Mouse (Mus musculus): ENCODE results near the gene Boll.

Gene Boll

GRCm38 (mm10) chr1:55238496-55238895, 124.8 kb downstream of the Boll start:
- DNase-seq (ENCODE audit: low spot score in 2 of 2), result peak in 1 of 2 experiments; percentile 21

- peak; percentile 51 for DNase-seq (ENCODE audit: low spot score in 2 of 2)
Observed at GRCm38 (mm10) chr1:55237643-55238161, 125.6 kb downstream of the Boll start.

- DNase-seq (ENCODE audit: low spot score in 2 of 2), result peak; percentile 98
Observed at GRCm38 (mm10) chr1:55236890-55237642, 126.2 kb downstream of the Boll start, which contains the start of gene Mars2. Gene Mars2 (plus strand): TSS chr1:55237177.

- DNase-seq (ENCODE audit: low spot score in 2 of 2), result no peak
Observed at GRCm38 (mm10) chr1:55236487-55236886, 126.8 kb downstream of the Boll start.

- peak in 1 of 2 experiments; percentile 18 for DNase-seq (ENCODE audit: low spot score in 2 of 2)
Observed at GRCm38 (mm10) chr1:55234910-55235520, 128.3 kb downstream of the Boll start.

DNA sequence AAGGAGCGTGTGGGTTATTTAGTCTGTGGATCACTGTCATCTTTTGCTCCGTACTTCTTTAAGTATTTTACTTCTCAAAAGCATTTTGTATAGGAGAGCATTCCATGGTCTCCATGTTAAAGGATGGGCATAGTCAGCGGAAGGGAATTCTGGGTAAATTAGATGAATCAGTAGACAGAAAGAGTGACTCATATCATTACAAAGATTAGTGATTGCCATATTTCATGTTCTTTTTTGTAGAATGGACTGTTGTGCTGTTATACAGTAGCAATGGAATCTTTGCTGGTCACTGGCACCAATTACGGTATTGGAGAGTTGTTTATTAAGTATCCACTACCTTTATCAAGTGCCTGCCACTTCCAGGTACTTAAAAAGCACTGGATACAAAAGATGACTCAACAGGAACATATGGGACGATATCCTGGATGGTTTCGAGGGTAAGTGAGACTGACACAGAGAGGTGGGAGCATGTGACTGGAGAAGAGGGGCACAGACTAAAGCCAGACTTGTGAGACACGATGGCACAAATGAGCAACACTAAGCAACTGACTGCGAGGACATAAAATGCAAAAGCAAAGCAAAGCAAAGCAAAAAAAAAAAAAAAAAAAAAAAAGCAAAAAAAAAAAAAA, 134.9 kb downstream of the Boll start:
- peak in 1 of 2 experiments; percentile 5 for DNase-seq (ENCODE audit: low spot score in 2 of 2)

DNA sequence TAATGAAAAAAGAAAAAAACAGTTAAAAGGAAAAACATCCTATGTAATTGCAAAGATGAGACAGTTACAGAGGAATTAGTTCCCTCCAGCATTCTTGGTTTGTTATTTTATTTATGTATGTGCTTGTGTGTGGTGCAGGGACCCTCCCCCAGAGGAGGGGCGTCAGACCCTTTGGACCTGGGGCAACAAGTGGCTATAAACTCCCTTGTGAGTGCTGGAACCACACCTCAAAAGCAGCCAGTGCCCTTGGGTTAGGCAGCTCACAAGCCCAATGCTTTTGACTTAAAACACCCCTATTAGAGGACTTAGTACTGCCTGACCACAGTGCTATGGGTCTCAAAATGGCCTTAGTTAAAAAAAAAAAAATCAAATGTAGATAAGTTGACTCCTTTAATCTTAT, 135.9 kb downstream of the Boll start:
- peak in 1 of 2 experiments; percentile 17 for DNase-seq (ENCODE audit: low spot score in 2 of 2)

DNA sequence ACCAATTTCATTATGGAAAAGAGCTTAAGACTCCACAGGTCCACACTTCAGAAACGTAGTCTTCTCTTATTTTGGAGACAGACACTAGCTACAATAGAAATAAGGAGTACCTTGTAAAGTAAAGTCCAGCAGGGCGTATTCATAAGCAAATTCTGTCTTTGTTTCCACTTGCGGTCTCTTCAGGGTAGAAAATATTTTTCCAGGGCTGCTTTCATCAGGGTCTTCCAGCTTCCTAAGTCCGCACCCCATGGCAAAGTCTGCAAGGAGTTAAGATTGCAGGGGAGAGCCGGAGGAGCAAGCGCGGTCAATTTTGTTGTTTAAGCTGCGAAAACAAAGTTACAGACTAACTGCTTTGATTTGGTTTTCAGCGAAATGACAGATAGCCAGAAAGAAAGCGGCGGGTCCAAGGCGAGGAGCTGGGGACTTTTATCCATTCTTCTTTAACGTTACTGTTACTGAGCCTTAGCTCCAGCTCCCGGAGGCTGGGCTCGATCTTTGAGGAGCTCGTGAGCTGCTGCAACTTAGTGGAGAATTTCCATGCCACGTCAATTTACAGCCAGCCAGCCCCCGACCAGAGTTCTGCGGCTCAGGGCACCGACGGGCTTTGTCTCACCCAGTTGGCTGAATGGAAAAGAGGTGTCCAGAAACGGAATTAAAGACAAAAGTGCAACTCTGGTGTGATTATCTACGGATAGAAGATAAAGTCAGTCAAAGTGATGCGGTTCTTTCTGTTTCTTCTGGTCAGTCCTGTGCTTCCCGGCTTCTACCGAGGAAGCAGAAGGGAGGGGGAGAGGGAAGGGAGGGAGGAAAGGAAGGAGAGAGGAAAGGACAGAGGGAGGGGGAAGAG, 137.0 kb downstream of the Boll start, which contains the start of gene Rftn2:
TSS of gene Rftn2 (minus strand) at position 772 of the 847 bp plus-strand sequence.
- DNase-seq (ENCODE audit: low spot score in 2 of 2), result peak; percentile 33 to 40

DNA sequence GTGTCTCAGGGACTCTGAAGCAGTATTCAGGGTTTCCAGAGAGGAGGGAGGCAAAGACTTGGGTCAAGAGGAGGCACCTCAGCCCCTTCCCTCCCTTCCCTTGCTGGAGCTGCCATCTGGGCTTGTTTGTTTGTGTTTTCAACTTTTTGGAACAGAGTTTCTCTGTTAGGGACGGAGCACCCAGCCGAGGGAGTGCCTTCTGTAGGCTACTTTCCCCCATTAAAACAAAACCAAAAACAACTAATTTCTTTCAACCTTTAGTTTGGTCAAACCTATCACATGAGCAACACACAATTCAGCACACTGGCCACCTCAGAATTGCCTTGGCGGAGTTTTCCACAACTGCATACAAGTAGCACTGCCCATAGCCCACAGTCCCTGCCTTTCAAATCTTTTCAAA, 137.9 kb downstream of the Boll start:
- DNase-seq (ENCODE audit: low spot score in 2 of 2), result peak in 1 of 2 experiments; percentile 34

GRCm38 (mm10) chr1:55224111-55224510, 139.2 kb downstream of the Boll start:
- peak; percentile 54 to 57 for DNase-seq (ENCODE audit: low spot score in 2 of 2)

DNA sequence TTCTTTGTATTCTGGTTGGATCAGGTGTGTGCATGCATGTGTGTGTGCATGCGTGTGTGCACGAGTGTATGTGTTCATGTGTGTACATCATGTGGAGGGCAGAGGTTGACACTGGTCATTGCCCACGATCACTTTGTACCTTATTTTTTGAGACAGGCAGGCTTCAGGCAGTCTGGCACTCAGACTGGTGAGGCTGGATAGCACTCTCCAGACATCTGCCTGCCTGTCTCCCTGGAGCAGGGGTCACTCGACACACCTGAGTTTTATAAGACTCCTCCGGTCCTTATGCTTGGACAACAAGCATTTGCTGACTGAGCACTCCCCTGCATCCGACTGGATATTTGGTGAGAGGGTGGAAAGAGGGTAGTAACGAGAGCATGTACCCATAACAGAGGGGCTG, 140.2 kb downstream of the Boll start:
- peak in 1 of 2 experiments; percentile 2 for DNase-seq (ENCODE audit: low spot score in 2 of 2)

DNA sequence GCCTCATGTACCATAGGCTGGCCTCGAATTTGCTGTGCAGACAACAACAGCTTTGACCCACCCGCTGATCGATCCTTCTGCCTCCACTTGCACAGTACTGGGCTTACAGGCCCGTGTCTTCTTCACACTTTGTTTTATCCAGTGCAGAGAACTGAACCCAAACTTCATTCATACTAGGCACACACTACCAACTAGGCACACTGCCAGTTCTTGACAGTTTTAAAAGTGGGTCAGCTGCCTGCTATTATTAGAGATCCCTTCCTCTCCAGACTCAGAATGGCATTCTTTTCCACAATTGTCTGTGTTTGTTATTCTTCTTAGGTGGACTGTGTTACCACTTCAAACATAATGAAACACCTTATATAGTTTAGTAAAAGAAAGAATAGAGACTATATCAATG, 141.9 kb downstream of the Boll start:
- DNase-seq (ENCODE audit: low spot score in 2 of 2), result peak; percentile 53 to 60

- DNase-seq (ENCODE audit: low spot score in 2 of 2), result no peak
Observed at GRCm38 (mm10) chr1:55217191-55217590, 146.1 kb downstream of the Boll start.

GRCm38 (mm10) chr1:55215185-55215813, 148.0 kb downstream of the Boll start:
- DNase-seq (ENCODE audit: low spot score in 2 of 2), result no peak

DNA sequence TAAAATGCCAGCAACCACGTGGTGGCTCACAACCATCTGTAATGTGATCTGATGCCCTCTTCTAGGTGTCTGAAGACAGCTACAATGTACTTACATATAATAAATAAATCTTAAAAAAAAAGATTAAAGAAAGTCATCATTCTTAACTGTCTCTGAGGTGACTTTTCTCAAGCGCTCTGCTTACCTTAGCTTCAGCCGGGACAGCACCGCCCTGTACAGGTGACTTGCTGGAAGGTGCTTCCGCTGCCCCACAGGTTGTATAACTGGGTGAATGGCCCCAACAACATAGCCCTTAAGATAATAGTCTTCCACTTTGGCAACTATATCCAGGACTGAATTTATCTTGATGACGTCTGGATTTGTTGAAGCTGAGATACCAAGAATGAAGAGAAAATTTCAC, 149.3 kb downstream of the Boll start:
- peak in 1 of 2 experiments; percentile 2 for DNase-seq (ENCODE audit: low spot score in 2 of 2)

GRCm38 (mm10) chr1:55213475-55213874, 149.8 kb downstream of the Boll start:
- DNase-seq (ENCODE audit: low spot score in 2 of 2), result no peak

DNA sequence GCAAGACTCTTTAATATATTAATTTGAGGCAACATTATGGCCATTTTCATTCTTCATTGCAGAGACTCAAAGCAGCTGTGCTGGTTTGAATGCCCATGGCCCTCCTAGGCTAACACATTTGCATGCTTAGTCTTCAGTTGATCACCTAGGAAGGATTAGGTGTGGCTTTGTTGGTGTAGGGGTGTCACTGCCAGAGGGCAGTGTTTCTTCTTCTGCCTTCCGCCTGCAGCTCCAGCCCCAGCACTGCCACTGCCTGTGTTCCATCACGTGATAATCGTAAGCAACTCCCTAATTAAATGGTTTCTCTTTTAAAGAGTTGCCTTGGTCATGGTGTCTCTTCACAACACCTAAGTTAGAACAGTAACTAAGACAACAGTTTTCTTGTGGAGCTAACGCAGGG, 150.5 kb downstream of the Boll start:
- DNase-seq (ENCODE audit: low spot score in 2 of 2), result no peak

- peak in 1 of 2 experiments; percentile 6 for DNase-seq (ENCODE audit: low spot score in 2 of 2)
Observed at GRCm38 (mm10) chr1:55211081-55211480, 152.2 kb downstream of the Boll start.

DNA sequence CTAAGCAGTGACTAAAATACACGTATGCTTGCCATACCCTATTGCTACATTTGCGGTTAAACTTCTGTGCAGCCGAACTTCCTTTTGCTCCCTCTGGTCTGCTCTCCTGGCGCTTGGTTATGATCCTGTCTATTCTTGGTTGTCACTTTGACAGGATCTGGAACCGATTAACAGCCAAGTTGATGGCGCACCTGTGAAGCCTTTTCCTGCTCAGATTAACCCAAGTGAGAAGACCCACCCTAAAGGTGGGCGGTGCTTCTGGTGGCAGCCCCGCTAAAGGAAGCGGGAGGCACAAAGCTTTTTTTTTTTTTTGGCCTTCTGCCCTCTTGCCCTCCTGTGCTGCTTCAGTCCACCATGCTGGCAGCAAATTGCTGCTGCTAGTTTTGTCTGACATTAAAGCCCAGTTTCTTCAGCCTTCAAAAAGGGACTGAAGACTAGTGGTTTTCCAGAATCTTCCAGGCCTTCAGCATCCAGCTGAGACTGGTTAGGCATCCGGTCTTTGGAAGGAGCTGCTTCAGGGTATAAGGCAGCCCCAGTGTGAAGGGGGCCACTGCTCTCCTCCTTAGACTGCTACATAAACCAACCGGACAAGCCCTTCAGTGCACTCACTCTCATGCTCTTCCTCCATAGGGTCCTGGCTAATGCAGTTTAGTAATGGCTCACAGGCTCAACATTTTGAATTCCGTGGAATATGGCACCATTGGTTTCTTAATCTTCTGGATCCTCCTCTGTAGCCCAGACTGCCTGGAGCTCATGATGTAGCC, 152.9 kb downstream of the Boll start:
- DNase-seq (ENCODE audit: low spot score in 2 of 2), result peak in 1 of 2 experiments; percentile 18

DNA sequence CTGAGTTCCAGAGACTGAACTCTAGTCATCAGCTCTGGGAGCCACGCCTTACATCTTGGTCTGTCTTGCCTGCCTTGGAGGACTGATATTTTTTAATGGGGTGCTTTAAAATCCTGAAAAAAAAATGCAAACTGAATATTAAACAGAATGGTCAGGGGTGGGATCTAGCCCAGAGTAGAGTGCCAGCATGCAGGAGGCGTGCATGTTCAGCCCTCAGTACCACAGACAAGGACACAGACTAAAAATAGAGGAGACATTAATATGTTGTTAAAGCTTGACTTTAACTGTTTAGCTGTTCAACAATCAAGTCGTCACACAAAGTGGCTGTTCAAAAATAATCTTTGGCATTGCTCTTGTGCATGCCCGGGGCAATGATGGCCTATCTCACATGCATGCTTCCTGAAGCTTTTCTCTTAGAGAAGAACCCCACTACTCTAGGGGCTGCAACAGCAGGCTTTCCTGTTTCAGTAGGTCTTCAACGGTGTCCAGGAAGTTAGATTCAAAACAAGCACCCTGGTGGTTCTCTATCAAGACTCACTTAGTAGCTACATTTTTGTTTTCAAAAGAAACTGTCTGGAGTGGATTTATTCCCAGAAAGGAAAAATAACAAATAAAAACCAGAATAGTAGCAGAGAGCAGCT, 154.6 kb downstream of the Boll start:
- DNase-seq (ENCODE audit: low spot score in 2 of 2), result peak in 1 of 2 experiments; percentile 5
